Mouse (Mus musculus) bone marrow, adult 2 months (tissue): ENCODE data around the gene Arhgef39.

ENCODE experiments used
- CTCF ChIP-seq: fragments of 200-500 bp; IDR thresholded peaks from 2 replicates; pipeline ENCODE4 v1.5.1; 2011; ENCODE audit warnings: low read length, control low read depth; ENCODE audit not compliant: control insufficient read depth, insufficient read depth
- POLR2A ChIP-seq: fragments of 200-500 bp; IDR thresholded peaks from 2 replicates; pipeline ENCODE4 v1.6.1; 2011; ENCODE audit warnings: low read depth, mild to moderate bottlenecking, control low read depth, low read length, borderline replicate concordance; ENCODE audit not compliant: control insufficient read depth

GRCm38 (mm10) chr4:43530081-43530501 is 30.6 kb upstream of the Arhgef39 start:
- TF ChIP-seq CTCF (no peak), POLR2A (no peak)
